Mouse (Mus musculus): ENCODE data around the gene Sgms1. TPM values are rescaled to one million over a fixed set of nuclear protein-coding genes. Genes with fewer than 3 reads are reported as not detected.

Gene Sgms1
- polyA plus RNA-seq, 1 experiment: 8.5 TPM

GRCm38 (mm10) chr19:32276817-32277216 is 112.7 kb downstream of the Sgms1 start:
- H3K27me3 ChIP-seq (ENCODE audit: control insufficient read depth, insufficient read depth, insufficient read length): no peaks in the 10 kb centered on the region
- no peak overlapping the region for H3K4me3 ChIP-seq
- H3K36me3 ChIP-seq (ENCODE audit: control insufficient read depth, insufficient read depth): no peaks in the 10 kb centered on the region
- H3K4me2 ChIP-seq (ENCODE audit: low read depth): no peak overlapping the region
- H3ac ChIP-seq (ENCODE audit: control insufficient read depth, insufficient read length): no peak overlapping the region
- no peak for TF ChIP-seq TCF3 (IDR thresholded peaks at IDR 0.05; ENCODE audit: insufficient read length, low read depth)
- TF ChIP-seq MAX (IDR thresholded peaks at IDR 0.05; ENCODE audit: low read depth): no peak
- no peak for TF ChIP-seq E2F4 (IDR thresholded peaks at IDR 0.05; ENCODE audit: insufficient read depth)
- no peak for TF ChIP-seq REST (IDR thresholded peaks at IDR 0.05; ENCODE audit: insufficient read depth, insufficient read length)
- TF ChIP-seq CEBPB (IDR thresholded peaks at IDR 0.05; ENCODE audit: insufficient read depth, poor library complexity, severe bottlenecking): no peak
- TF ChIP-seq MYOG (IDR thresholded peaks at IDR 0.05; ENCODE audit: control insufficient read depth in 1 of 3, insufficient read depth in 1 of 3, insufficient read length in 2 of 3, low read depth in 2 of 3): no peak
- no peak for TF ChIP-seq SRF (IDR thresholded peaks at IDR 0.05; ENCODE audit: control insufficient read depth, insufficient read length, low read depth)
- no peak for TF ChIP-seq POLR2AphosphoS2 (IDR thresholded peaks at IDR 0.05; ENCODE audit: insufficient read length, low read depth)
- no peak for TF ChIP-seq TCF12 (IDR thresholded peaks at IDR 0.05; ENCODE audit: insufficient read depth, poor library complexity, severe bottlenecking)
- no peak for TF ChIP-seq MYOD1 (IDR thresholded peaks at IDR 0.05; ENCODE audit: control insufficient read depth in 1 of 3, insufficient read length in 2 of 3, low read depth in 2 of 3)
- no peak for TF ChIP-seq USF1 (IDR thresholded peaks at IDR 0.05; ENCODE audit: low read depth)
- TF ChIP-seq POLR2A (IDR thresholded peaks at IDR 0.05; ENCODE audit: insufficient read length, low read depth): no peak
- H3K79me2 ChIP-seq (ENCODE audit: control insufficient read depth, insufficient read depth): no peaks in the 10 kb centered on the region

DNA sequence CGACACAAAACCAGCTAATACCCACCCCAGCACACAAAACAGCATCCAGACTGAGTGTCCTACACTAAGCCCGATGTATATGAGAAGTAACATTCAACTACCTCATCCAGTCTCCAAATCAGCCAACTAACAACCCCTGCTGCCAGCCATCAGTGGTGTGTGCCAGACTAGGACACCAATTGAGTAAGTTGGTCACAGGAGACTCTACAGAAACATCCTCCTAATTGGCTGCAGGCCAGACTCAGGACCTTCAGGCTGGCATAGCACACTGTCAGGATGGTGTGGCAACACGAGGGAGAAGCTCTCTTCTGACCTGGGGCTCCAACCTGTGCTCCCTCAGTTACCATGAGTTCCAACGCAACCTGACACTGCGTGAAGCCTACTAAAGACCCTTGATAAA is 113.3 kb downstream of the Sgms1 start:
- Histone ChIP-seq H3ac (ENCODE audit: control insufficient read depth, insufficient read length) (no peak overlapping the region), H3K27me3 (ENCODE audit: control insufficient read depth, insufficient read depth, insufficient read length) (no peaks in the 10 kb centered on the region), H3K36me3 (ENCODE audit: control insufficient read depth, insufficient read depth) (no peaks in the 10 kb centered on the region), H3K79me2 (ENCODE audit: control insufficient read depth, insufficient read depth) (no peaks in the 10 kb centered on the region), H3K4me3 (no peak overlapping the region), H3K4me2 (ENCODE audit: low read depth) (no peak overlapping the region)
- TF ChIP-seq POLR2A (IDR thresholded peaks at IDR 0.05; ENCODE audit: insufficient read length, low read depth) (no peak), TCF3 (IDR thresholded peaks at IDR 0.05; ENCODE audit: insufficient read length, low read depth) (no peak), SRF (IDR thresholded peaks at IDR 0.05; ENCODE audit: control insufficient read depth, insufficient read length, low read depth) (no peak), E2F4 (IDR thresholded peaks at IDR 0.05; ENCODE audit: insufficient read depth) (no peak), MYOG (IDR thresholded peaks at IDR 0.05; ENCODE audit: control insufficient read depth in 1 of 3, insufficient read depth in 1 of 3, insufficient read length in 2 of 3, low read depth in 2 of 3) (no peak)

- Histone ChIP-seq H3K27me3 (ENCODE audit: control insufficient read depth, insufficient read depth, insufficient read length) (no peaks in the 10 kb centered on the region), H3K4me3 (no peak overlapping the region), H3K4me2 (ENCODE audit: low read depth) (no peak overlapping the region), H3ac (ENCODE audit: control insufficient read depth, insufficient read length) (no peak overlapping the region), H3K36me3 (ENCODE audit: control insufficient read depth, insufficient read depth) (no peaks in the 10 kb centered on the region), H3K79me2 (ENCODE audit: control insufficient read depth, insufficient read depth) (no peaks in the 10 kb centered on the region)
- no peak for TF ChIP-seq POLR2AphosphoS2 (IDR thresholded peaks at IDR 0.05; ENCODE audit: insufficient read length, low read depth)
- TF ChIP-seq MYOD1 (IDR thresholded peaks at IDR 0.05; ENCODE audit: control insufficient read depth in 1 of 3, insufficient read length in 2 of 3, low read depth in 2 of 3): no peak
- TF ChIP-seq TCF12 (IDR thresholded peaks at IDR 0.05; ENCODE audit: insufficient read depth, poor library complexity, severe bottlenecking): no peak
- no peak for TF ChIP-seq CEBPB (IDR thresholded peaks at IDR 0.05; ENCODE audit: insufficient read depth, poor library complexity, severe bottlenecking)
- TF ChIP-seq REST (IDR thresholded peaks at IDR 0.05; ENCODE audit: insufficient read depth, insufficient read length): no peak
- TF ChIP-seq TCF3 (IDR thresholded peaks at IDR 0.05; ENCODE audit: insufficient read length, low read depth): no peak
- TF ChIP-seq SRF (IDR thresholded peaks at IDR 0.05; ENCODE audit: control insufficient read depth, insufficient read length, low read depth): no peak
- TF ChIP-seq USF1 (IDR thresholded peaks at IDR 0.05; ENCODE audit: low read depth): no peak
- no peak for TF ChIP-seq MAX (IDR thresholded peaks at IDR 0.05; ENCODE audit: low read depth)
- TF ChIP-seq POLR2A (IDR thresholded peaks at IDR 0.05; ENCODE audit: insufficient read length, low read depth): no peak
- TF ChIP-seq E2F4 (IDR thresholded peaks at IDR 0.05; ENCODE audit: insufficient read depth): no peak
These were observed 114.2 kb downstream of the Sgms1 start for GRCm38 (mm10) chr19:32275068-32275925.

DNA sequence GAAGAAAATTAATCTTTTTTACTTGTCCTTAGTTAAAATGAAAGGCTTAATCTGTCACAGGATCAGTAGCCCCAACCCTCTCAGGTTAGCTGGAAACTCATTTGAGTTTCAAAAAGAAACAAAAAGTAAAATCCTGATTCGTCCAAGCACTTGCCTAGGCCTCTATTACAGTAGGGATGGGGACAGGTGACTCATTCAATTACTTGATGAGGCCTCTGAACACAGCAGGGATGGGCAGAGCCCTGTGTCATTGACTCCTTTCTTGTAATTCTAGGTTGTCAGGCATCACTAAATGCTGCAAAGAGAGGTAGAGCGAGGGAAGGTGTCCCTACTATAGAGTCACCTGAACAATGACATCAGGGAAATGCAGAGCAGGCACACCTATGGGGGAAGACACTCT is 115.4 kb downstream of the Sgms1 start:
- Histone ChIP-seq H3K27me3 (ENCODE audit: control insufficient read depth, insufficient read depth, insufficient read length) (no peaks in the 10 kb centered on the region), H3K4me2 (ENCODE audit: low read depth) (no peak overlapping the region), H3K79me2 (ENCODE audit: control insufficient read depth, insufficient read depth) (no peaks in the 10 kb centered on the region)

More for the DNA sequence above, 115.4 kb downstream of the Sgms1 start:
- Histone ChIP-seq H3K36me3 (ENCODE audit: control insufficient read depth, insufficient read depth) (no peaks in the 10 kb centered on the region), H3K4me3 (no peak overlapping the region), H3ac (ENCODE audit: control insufficient read depth, insufficient read length) (no peak overlapping the region)
- TF ChIP-seq MYOD1 (IDR thresholded peaks at IDR 0.05; ENCODE audit: control insufficient read depth in 1 of 3, insufficient read length in 2 of 3, low read depth in 2 of 3) (no peak), POLR2A (IDR thresholded peaks at IDR 0.05; ENCODE audit: insufficient read length, low read depth) (no peak), CEBPB (IDR thresholded peaks at IDR 0.05; ENCODE audit: insufficient read depth, poor library complexity, severe bottlenecking) (no peak), SRF (IDR thresholded peaks at IDR 0.05; ENCODE audit: control insufficient read depth, insufficient read length, low read depth) (no peak), POLR2AphosphoS2 (IDR thresholded peaks at IDR 0.05; ENCODE audit: insufficient read length, low read depth) (no peak), REST (IDR thresholded peaks at IDR 0.05; ENCODE audit: insufficient read depth, insufficient read length) (no peak), MYOG (IDR thresholded peaks at IDR 0.05; ENCODE audit: control insufficient read depth in 1 of 3, insufficient read depth in 1 of 3, insufficient read length in 2 of 3, low read depth in 2 of 3) (no peak)

All from myocyte (in vitro differentiated cells).